Mouse (Mus musculus): ENCODE measurements around the gene Rpgr.

GRCm38 (mm10) chrX:10117065-10117719, 99.5 kb downstream of the Rpgr start, which contains the start of gene Srpx:
- no peak for TF ChIP-seq CTCF (IDR thresholded peaks at IDR 0.05; ENCODE audit: extremely low read depth, insufficient read length, insufficient replicate concordance, low read depth, low read length)
- no peak for TF ChIP-seq POLR2A (IDR thresholded peaks at IDR 0.05; ENCODE audit: low read depth, low read length)

Data from small intestine, adult 2 months (tissue).